Mouse (Mus musculus): ENCODE measurements around the gene Pelp1. TPM values are rescaled to one million over a fixed set of nuclear protein-coding genes. Genes with fewer than 3 reads are reported as not detected.

Pelp1 gene
- polyA plus RNA-seq, 1 experiment from 2014 or later: 38.5 TPM

- no peak overlapping the region for H3K9ac ChIP-seq (replicated peaks; ENCODE audit: low read depth, low read length)
- no peaks in the 10 kb centered on the region for H3K27me3 ChIP-seq (replicated peaks; ENCODE audit: control insufficient read depth, insufficient read depth, low read length)
- H3K4me2 ChIP-seq (ENCODE audit: low read length): no peak overlapping the region
- no peaks in the 10 kb centered on the region for H3K4me1 ChIP-seq (replicated peaks; ENCODE audit: control insufficient read depth, insufficient read depth, low read length)
- WGBS: 78% methylated on average over 5 of the region's 5 CpGs
- H3K27ac ChIP-seq (ENCODE audit: low read length): no peak overlapping the region
- H3K4me3 ChIP-seq (replicated peaks; ENCODE audit: low read length): no peak overlapping the region
- H3K9me3 ChIP-seq (ENCODE audit: control insufficient read depth, low read length): no peaks in the 10 kb centered on the region
- no peak for ATAC-seq
- H3K36me3 ChIP-seq (ENCODE audit: control insufficient read depth, insufficient read depth): peaks cover 7% of the 10 kb centered on the region
Observed at GRCm38 (mm10) chr11:70389421-70389820, 20.4 kb downstream of the Pelp1 start.

GRCm38 (mm10) chr11:70387436-70387835, 22.4 kb downstream of the Pelp1 start:
- Histone ChIP-seq H3K9ac (replicated peaks; ENCODE audit: low read depth, low read length) (no peak overlapping the region), H3K4me1 (replicated peaks; ENCODE audit: control insufficient read depth, insufficient read depth, low read length) (no peaks in the 10 kb centered on the region), H3K27me3 (replicated peaks; ENCODE audit: control insufficient read depth, insufficient read depth, low read length) (no peaks in the 10 kb centered on the region), H3K9me3 (ENCODE audit: control insufficient read depth, low read length) (no peaks in the 10 kb centered on the region), H3K27ac (ENCODE audit: low read length) (no peak overlapping the region), H3K4me2 (ENCODE audit: low read length) (no peak overlapping the region), H3K4me3 (replicated peaks; ENCODE audit: low read length) (no peak overlapping the region), H3K36me3 (ENCODE audit: control insufficient read depth, insufficient read depth) (peaks cover 1% of the 10 kb centered on the region)
- WGBS: 78% methylated on average over 5 of the region's 5 CpGs
- no peak for ATAC-seq

- no peak for ATAC-seq
- H3K9ac ChIP-seq (replicated peaks; ENCODE audit: low read depth, low read length): no peak overlapping the region
- 94% methylated on average over 3 of the region's 3 CpGs for WGBS
Observed at GRCm38 (mm10) chr11:70384136-70384535, 25.7 kb downstream of the Pelp1 start.

GRCm38 (mm10) chr11:70381330-70381729, 28.5 kb downstream of the Pelp1 start:
- Histone ChIP-seq H3K27ac (ENCODE audit: low read length) (no peak overlapping the region), H3K36me3 (ENCODE audit: control insufficient read depth, insufficient read depth) (no peaks in the 10 kb centered on the region), H3K4me1 (replicated peaks; ENCODE audit: control insufficient read depth, insufficient read depth, low read length) (no peaks in the 10 kb centered on the region), H3K27me3 (replicated peaks; ENCODE audit: control insufficient read depth, insufficient read depth, low read length) (0 out of 2 replicates have a peak, but pooled peaks cover under 1% of the 10 kb centered on the region), H3K9ac (replicated peaks; ENCODE audit: low read depth, low read length) (no peak overlapping the region), H3K9me3 (ENCODE audit: control insufficient read depth, low read length) (no peaks in the 10 kb centered on the region), H3K4me2 (ENCODE audit: low read length) (no peak overlapping the region), H3K4me3 (replicated peaks; ENCODE audit: low read length) (no peak overlapping the region)
- ATAC-seq: no peak
- WGBS: 91% methylated on average over 2 of the region's 2 CpGs

More at GRCm38 (mm10) chr11:70384136-70384535, 25.7 kb downstream of the Pelp1 start:
- Histone ChIP-seq H3K4me2 (ENCODE audit: low read length) (no peak overlapping the region), H3K4me1 (replicated peaks; ENCODE audit: control insufficient read depth, insufficient read depth, low read length) (no peaks in the 10 kb centered on the region), H3K9me3 (ENCODE audit: control insufficient read depth, low read length) (no peaks in the 10 kb centered on the region), H3K36me3 (ENCODE audit: control insufficient read depth, insufficient read depth) (no peaks in the 10 kb centered on the region), H3K27me3 (replicated peaks; ENCODE audit: control insufficient read depth, insufficient read depth, low read length) (no peaks in the 10 kb centered on the region), H3K4me3 (replicated peaks; ENCODE audit: low read length) (no peak overlapping the region), H3K27ac (ENCODE audit: low read length) (no peak overlapping the region)

- no peaks in the 10 kb centered on the region for H3K4me1 ChIP-seq (replicated peaks; ENCODE audit: control insufficient read depth, insufficient read depth, low read length)
- H3K9me3 ChIP-seq (ENCODE audit: control insufficient read depth, low read length): no peaks in the 10 kb centered on the region
- no peak overlapping the region for H3K9ac ChIP-seq (replicated peaks; ENCODE audit: low read depth, low read length)
- 0 out of 2 replicates have a peak, but pooled peaks cover 2% of the 10 kb centered on the region for H3K27me3 ChIP-seq (replicated peaks; ENCODE audit: control insufficient read depth, insufficient read depth, low read length)
- no peak overlapping the region for H3K4me2 ChIP-seq (ENCODE audit: low read length)
- H3K36me3 ChIP-seq (ENCODE audit: control insufficient read depth, insufficient read depth): no peaks in the 10 kb centered on the region
- H3K27ac ChIP-seq (ENCODE audit: low read length): no peak overlapping the region
- no peak overlapping the region for H3K4me3 ChIP-seq (replicated peaks; ENCODE audit: low read length)
- ATAC-seq: no peak
- 83% methylated on average over 1 of the region's 1 CpGs for WGBS
Observed at GRCm38 (mm10) chr11:70380478-70381005, 29.3 kb downstream of the Pelp1 start.

GRCm38 (mm10) chr11:70376054-70376453, 33.8 kb downstream of the Pelp1 start:
- H3K36me3 ChIP-seq (ENCODE audit: control insufficient read depth, insufficient read depth): no peaks in the 10 kb centered on the region
- no peak overlapping the region for H3K27ac ChIP-seq (ENCODE audit: low read length)
- H3K4me3 ChIP-seq (replicated peaks; ENCODE audit: low read length): no peak overlapping the region
- 0 out of 2 replicates have a peak, but pooled peaks cover 8% of the 10 kb centered on the region for H3K27me3 ChIP-seq (replicated peaks; ENCODE audit: control insufficient read depth, insufficient read depth, low read length)
- no peak overlapping the region for H3K9ac ChIP-seq (replicated peaks; ENCODE audit: low read depth, low read length)
- no peaks in the 10 kb centered on the region for H3K9me3 ChIP-seq (ENCODE audit: control insufficient read depth, low read length)
- H3K4me2 ChIP-seq (ENCODE audit: low read length): no peak overlapping the region
- no peaks in the 10 kb centered on the region for H3K4me1 ChIP-seq (replicated peaks; ENCODE audit: control insufficient read depth, insufficient read depth, low read length)
- WGBS: 89% methylated on average over 6 of the region's 6 CpGs
- no peak for ATAC-seq

GRCm38 (mm10) chr11:70374302-70374701, 35.5 kb downstream of the Pelp1 start:
- Histone ChIP-seq H3K9me3 (ENCODE audit: control insufficient read depth, low read length) (no peaks in the 10 kb centered on the region), H3K9ac (replicated peaks; ENCODE audit: low read depth, low read length) (no peak overlapping the region), H3K4me3 (replicated peaks; ENCODE audit: low read length) (no peak overlapping the region), H3K4me2 (ENCODE audit: low read length) (no peak overlapping the region), H3K27me3 (replicated peaks; ENCODE audit: control insufficient read depth, insufficient read depth, low read length) (0 out of 2 replicates have a peak, but pooled peaks cover 8% of the 10 kb centered on the region), H3K4me1 (replicated peaks; ENCODE audit: control insufficient read depth, insufficient read depth, low read length) (no peaks in the 10 kb centered on the region), H3K36me3 (ENCODE audit: control insufficient read depth, insufficient read depth) (no peaks in the 10 kb centered on the region), H3K27ac (ENCODE audit: low read length) (no peak overlapping the region)
- no peak for ATAC-seq
- WGBS: 81% methylated on average over 3 of the region's 3 CpGs

GRCm38 (mm10) chr11:70372849-70373557, 36.8 kb downstream of the Pelp1 start:
- H3K9ac ChIP-seq (replicated peaks; ENCODE audit: low read depth, low read length): no peak overlapping the region
- no peak overlapping the region for H3K4me2 ChIP-seq (ENCODE audit: low read length)
- H3K4me3 ChIP-seq (replicated peaks; ENCODE audit: low read length): no peak overlapping the region
- ATAC-seq: no peak
- H3K4me1 ChIP-seq (replicated peaks; ENCODE audit: control insufficient read depth, insufficient read depth, low read length): no peaks in the 10 kb centered on the region
- H3K27me3 ChIP-seq (replicated peaks; ENCODE audit: control insufficient read depth, insufficient read depth, low read length): 0 out of 2 replicates have a peak, but pooled peaks cover 8% of the 10 kb centered on the region
- H3K36me3 ChIP-seq (ENCODE audit: control insufficient read depth, insufficient read depth): no peaks in the 10 kb centered on the region
- H3K9me3 ChIP-seq (ENCODE audit: control insufficient read depth, low read length): no peaks in the 10 kb centered on the region
- H3K27ac ChIP-seq (ENCODE audit: low read length): no peak overlapping the region
- WGBS: 80% methylated on average over 7 of the region's 7 CpGs

- Histone ChIP-seq H3K27ac (ENCODE audit: low read length) (no peak overlapping the region), H3K4me3 (replicated peaks; ENCODE audit: low read length) (no peak overlapping the region), H3K4me1 (replicated peaks; ENCODE audit: control insufficient read depth, insufficient read depth, low read length) (no peaks in the 10 kb centered on the region), H3K4me2 (ENCODE audit: low read length) (no peak overlapping the region), H3K9ac (replicated peaks; ENCODE audit: low read depth, low read length) (no peak overlapping the region), H3K27me3 (replicated peaks; ENCODE audit: control insufficient read depth, insufficient read depth, low read length) (0 out of 2 replicates have a peak, but pooled peaks cover 8% of the 10 kb centered on the region), H3K36me3 (ENCODE audit: control insufficient read depth, insufficient read depth) (no peaks in the 10 kb centered on the region), H3K9me3 (ENCODE audit: control insufficient read depth, low read length) (no peaks in the 10 kb centered on the region)
- ATAC-seq: no peak
Observed at GRCm38 (mm10) chr11:70372396-70372795, 37.4 kb downstream of the Pelp1 start.

Measured in forebrain, embryonic 16.5 days (tissue).